Mouse (Mus musculus) liver, embryonic 16.5 days (tissue): ENCODE results near the gene Hps5. TPM values are rescaled to one million over a fixed set of nuclear protein-coding genes. Genes with fewer than 3 reads are reported as not detected.
A peak's percentile ranks its signal among the peaks of the same experiment; 100 is the strongest.

Experiments
- ATAC-seq: fragments of 200-750 bp; cut with Nextera tagmentation; 2 replicates; pipeline ENCODE4 v1.8.0; 2017; ENCODE audit warnings: low read depth, mild to moderate bottlenecking, moderate number of reproducible peaks, moderate library complexity
- H3K27ac ChIP-seq: fragments of 300-500 bp; sonication (generic); 2 replicates; pipeline ENCODE4 v1.5.1; 2014; ENCODE audit warnings: mild to moderate bottlenecking, low read length
- H3K27me3 ChIP-seq: fragments of 300-500 bp; sonication (generic); 2 replicates; pipeline ENCODE4 v1.6.1; 2014; ENCODE audit warnings: low read depth, low read length, mixed read lengths; ENCODE audit not compliant: control insufficient read depth, insufficient read depth
- H3K36me3 ChIP-seq: fragments of 300-500 bp; sonication (generic); 2 replicates; pipeline ENCODE4 v1.6.1; 2014; ENCODE audit warnings: mild to moderate bottlenecking; ENCODE audit not compliant: control insufficient read depth, insufficient read depth
- H3K4me1 ChIP-seq: fragments of 300-500 bp; sonication (generic); 2 replicates; pipeline ENCODE4 v1.6.1; 2014; ENCODE audit warnings: low read depth, low read length, mixed read lengths; ENCODE audit not compliant: control insufficient read depth
- H3K4me2 ChIP-seq: fragments of 300-500 bp; sonication (generic); 2 replicates; pipeline ENCODE4 v1.6.1; 2014; ENCODE audit warnings: low read depth, low read length, mixed read lengths
- H3K4me3 ChIP-seq: fragments of 300-500 bp; sonication (generic); 2 replicates; pipeline ENCODE4 v1.5.1; 2014; ENCODE audit warnings: low read depth, mild to moderate bottlenecking, low read length
- H3K9ac ChIP-seq: fragments of 300-500 bp; sonication (generic); 2 replicates; pipeline ENCODE4 v1.6.1; 2014; ENCODE audit warnings: low read depth, low read length
- H3K9me3 ChIP-seq: fragments of 300-500 bp; sonication (generic); replicated peaks from 2 replicates; pipeline ENCODE4 v1.6.1; 2016; ENCODE audit warnings: low read length; ENCODE audit not compliant: control insufficient read depth
- WGBS: fragments of 180-500 bp; shearing (Covaris S2); extraction: QIAGEN DNeasy Blood & Tissue Kit; methylation state at CpG from one replicate; pipeline ENCODE4 v1.1.7; 2014; ENCODE audit not compliant: insufficient replicate concordance; 5-methylcytosine and 5-hydroxymethylcytosine counted together
- polyA plus RNA-seq: library from polyadenylated mRNA; unstranded; fragments of >200 nt; fragmentation: Nextera tagmentation; extraction: Ambion mirVana; gene quantifications from 2 replicates; pipeline ENCODE4 v1.2.1, GENCODE M21; 2015

Hps5 gene
- 7.2 and 7.4 TPM in 2 replicates for polyA plus RNA-seq

DNA sequence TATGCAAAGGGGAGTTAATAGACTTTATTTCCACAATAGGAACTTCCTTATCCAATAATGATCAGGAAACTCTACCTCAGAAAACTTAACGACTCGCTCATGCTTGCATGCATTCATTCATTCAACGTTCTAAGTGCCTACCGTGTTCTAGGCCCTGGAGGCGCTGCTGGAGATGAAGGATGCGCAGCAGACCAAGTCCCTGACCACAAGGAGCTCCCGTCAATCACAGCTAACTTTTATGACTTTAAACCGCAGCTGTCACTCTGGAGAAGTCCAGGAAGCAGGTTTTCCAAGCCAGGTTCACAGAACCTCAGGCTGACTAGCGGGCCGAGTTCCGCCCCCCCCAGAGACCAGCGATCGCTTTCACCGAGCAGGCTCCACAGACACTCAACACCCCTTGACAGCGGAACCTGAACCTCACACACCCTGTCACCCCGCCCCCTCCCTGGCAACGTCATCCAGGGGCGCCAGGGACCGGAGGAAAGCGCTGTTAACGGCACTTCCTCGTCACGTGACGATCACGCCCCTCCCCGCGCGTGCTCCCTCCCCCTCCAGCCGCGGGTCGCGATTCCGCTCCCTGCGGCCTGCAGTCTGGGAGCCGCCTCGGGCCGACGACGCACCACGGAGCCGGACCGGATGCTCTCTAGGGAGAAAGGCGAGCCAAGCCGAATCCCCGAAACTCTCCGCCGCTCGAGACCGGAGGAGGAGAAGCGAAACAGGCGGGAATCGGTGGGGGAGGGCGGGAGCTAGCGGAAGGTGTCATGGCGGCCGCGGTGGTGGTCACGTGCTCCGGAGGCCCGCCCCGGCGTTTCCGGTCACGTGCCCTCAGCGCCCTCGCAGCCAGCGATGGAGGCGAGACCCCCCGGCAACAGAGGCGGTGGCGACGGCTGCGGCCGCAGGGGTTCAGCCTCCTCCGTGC is at the start of gene Hps5, which contains the start of gene Gtf2h1:
Gene Hps5 (minus strand): TSS at position 778 of the 919 bp plus-strand sequence.
Gene Gtf2h1 (plus strand): TSS at position 817 of the 919 bp plus-strand sequence.
- Histone ChIP-seq H3K4me1 (peaks cover 20% of the 10 kb centered on the region), H3K27me3 (no peaks in the 10 kb centered on the region), H3K36me3 (no peaks in the 10 kb centered on the region; the same call in 1 of the 2 replicates), H3K27ac (peak within 1 kb of the TSS; percentile 87), H3K4me2 (peak within 1 kb of the TSS; percentile 96), H3K4me3 (peak within 1 kb of the TSS; percentile 98), H3K9me3 (no peaks in the 10 kb centered on the region), H3K9ac (peak within 1 kb of the TSS; percentile 86)
- under 1% methylated on average over 75 of the region's 75 CpGs for WGBS
- peak; percentile 97 for ATAC-seq

DNA sequence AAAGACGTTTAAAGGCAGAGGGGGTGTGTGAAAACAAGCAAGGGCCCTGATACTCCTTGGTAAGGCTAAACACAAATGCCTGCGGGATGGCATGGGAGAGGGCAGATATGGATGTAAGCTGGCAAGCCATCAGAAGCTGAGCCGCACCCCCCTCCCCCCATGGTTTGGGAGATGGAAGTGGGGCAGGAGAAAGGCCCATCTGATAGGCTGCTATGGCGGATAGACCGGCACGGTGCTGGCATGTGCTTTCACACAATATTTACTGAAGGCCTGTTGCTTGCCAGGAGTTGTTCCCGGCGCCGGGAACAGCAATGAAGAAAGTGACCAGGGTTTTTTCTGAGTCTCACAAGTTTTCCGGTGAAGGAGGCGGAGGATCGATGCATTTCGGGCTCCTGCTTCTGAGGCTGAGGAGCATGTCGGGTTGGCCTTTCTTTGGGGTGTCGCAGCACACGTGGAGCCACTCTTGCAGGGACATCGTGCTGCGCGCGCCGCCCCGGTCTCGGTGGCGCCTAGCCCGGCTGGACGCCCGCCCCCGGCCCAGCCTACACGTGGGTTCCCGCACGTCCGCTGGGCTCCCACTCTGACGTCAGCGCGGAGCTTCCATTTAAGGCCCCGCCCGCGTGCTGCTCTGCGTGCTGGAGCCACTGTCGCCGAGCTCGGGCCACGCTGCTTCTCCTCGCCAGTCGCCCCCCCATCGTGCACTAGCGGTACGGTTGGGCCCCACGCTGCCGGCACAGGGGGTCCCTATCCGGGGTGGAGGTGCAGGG is 49.5 kb upstream of the Hps5 start:
- Histone ChIP-seq H3K4me1 (peaks cover 18% of the 10 kb centered on the region), H3K27ac (peak overlapping the region; percentile 92)
- WGBS: under 1% methylated on average over 50 of the region's 51 CpGs

DNA sequence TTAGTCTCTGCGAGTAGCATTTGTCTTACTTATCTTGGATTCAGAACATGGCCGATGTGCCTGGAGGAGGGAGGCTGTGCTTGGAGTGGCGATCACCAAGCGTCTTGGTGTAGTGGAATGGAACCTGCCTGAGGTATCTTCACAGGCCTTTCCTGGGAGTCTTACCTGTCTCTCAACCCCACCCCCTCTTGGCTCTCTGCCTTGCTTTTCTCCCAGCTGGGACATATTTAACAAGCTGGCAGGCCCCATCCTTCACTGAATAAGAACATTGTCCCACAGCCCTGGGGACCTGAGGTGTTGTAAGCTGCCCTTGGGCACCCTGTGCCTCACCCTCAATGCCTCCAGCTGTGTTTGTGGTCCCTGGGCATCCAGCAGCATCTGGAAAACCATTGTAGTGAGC is 47.7 kb upstream of the Hps5 start:
- H3K9me3 ChIP-seq: no peaks in the 10 kb centered on the region
- no peak overlapping the region for H3K4me2 ChIP-seq
- no peak overlapping the region for H3K9ac ChIP-seq
- no peak overlapping the region for H3K27ac ChIP-seq
- H3K27me3 ChIP-seq: no peaks in the 10 kb centered on the region
- WGBS: 82% methylated on average over 4 of the region's 4 CpGs
- no peaks in the 10 kb centered on the region; the same call in 1 of the 2 replicates for H3K36me3 ChIP-seq
- no peak overlapping the region for H3K4me3 ChIP-seq
- H3K4me1 ChIP-seq: peaks cover 36% of the 10 kb centered on the region
- ATAC-seq: no peak

More for the DNA sequence above, 49.5 kb upstream of the Hps5 start:
- ATAC-seq: peak; percentile 83
- peak overlapping the region; percentile 92 for H3K4me2 ChIP-seq
- no peaks in the 10 kb centered on the region for H3K9me3 ChIP-seq
- peaks cover 15% of the 10 kb centered on the region; the same call in 1 of the 2 replicates for H3K36me3 ChIP-seq
- H3K9ac ChIP-seq: peak overlapping the region; percentile 80
- H3K27me3 ChIP-seq: no peaks in the 10 kb centered on the region
- H3K4me3 ChIP-seq: peak overlapping the region; percentile 79

- no peak for ATAC-seq
- no peaks in the 10 kb centered on the region for H3K36me3 ChIP-seq
- no peak overlapping the region for H3K4me3 ChIP-seq
- H3K4me2 ChIP-seq: no peak overlapping the region
- no peak overlapping the region for H3K27ac ChIP-seq
- H3K9me3 ChIP-seq: no peaks in the 10 kb centered on the region
- peaks cover 36% of the 10 kb centered on the region for H3K4me1 ChIP-seq
- no peaks in the 10 kb centered on the region for H3K27me3 ChIP-seq
- no peak overlapping the region for H3K9ac ChIP-seq
- 44% methylated on average over 5 of the region's 5 CpGs for WGBS
Observed at GRCm38 (mm10) chr7:46842278-46842677, 46.4 kb upstream of the Hps5 start.

DNA sequence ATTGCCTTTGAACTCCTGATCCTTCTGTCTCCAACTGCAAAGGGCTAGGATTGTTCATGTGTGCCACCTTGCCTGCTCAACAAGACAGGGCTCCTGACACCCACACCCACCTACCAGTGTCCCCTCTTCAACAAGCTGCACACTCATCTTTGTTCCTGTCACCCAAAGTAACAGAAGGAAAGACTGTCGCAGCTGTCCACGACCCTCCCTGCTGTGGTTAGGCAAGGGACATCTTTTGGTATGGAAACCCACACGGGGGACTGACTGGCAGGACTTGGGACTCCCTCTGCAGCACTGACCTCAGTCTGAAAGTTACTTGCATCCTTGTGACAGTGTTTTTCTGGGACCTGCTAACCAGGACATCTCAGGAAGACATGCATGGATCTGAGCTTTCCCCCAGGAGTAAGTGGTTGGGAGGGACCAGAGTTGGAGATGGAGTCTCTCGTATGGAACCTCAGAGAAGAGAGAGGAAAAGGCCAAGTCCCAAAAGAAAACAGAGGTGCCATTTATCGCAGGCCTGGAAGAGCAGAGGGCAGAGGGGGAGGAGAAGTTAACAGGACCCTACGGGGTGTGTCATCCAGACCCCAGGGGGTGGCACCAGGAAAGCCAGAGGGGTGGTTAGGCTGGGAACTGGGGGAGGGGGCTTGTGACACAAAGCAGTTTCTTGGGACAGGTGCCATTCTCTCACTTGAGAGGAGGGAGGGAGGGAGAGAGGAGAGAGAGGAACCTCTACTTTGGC is 45.1 kb upstream of the Hps5 start, which contains the start of gene Ldha:
Gene Ldha (plus strand): TSS at position 689 of the 739 bp plus-strand sequence.
- Histone ChIP-seq H3K36me3 (no peaks in the 10 kb centered on the region), H3K4me1 (peaks cover 32% of the 10 kb centered on the region), H3K27ac (peak within 1 kb of the TSS; percentile 84; the same call in 1 of the 2 replicates), H3K4me2 (no peak within 1 kb of the TSS), H3K4me3 (no peak within 1 kb of the TSS), H3K9me3 (no peaks in the 10 kb centered on the region), H3K9ac (no peak within 1 kb of the TSS), H3K27me3 (no peaks in the 10 kb centered on the region)
- 39% methylated on average over 6 of the region's 6 CpGs for WGBS
- ATAC-seq: no peak

- H3K9ac ChIP-seq: no peak overlapping the region
Observed at GRCm38 (mm10) chr7:46840326-46840725, 44.5 kb upstream of the Hps5 start.

GRCm38 (mm10) chr7:46839861-46840260 is 44.0 kb upstream of the Hps5 start:
- H3K27ac ChIP-seq: peak overlapping the region; percentile 84
- no peak for ATAC-seq
- no peak overlapping the region for H3K9ac ChIP-seq
- H3K4me1 ChIP-seq: peaks cover 27% of the 10 kb centered on the region
- H3K4me3 ChIP-seq: no peak overlapping the region
- WGBS: 43% methylated on average over 5 of the region's 5 CpGs
- H3K36me3 ChIP-seq: no peaks in the 10 kb centered on the region
- H3K27me3 ChIP-seq: no peaks in the 10 kb centered on the region
- no peak overlapping the region for H3K4me2 ChIP-seq
- no peaks in the 10 kb centered on the region for H3K9me3 ChIP-seq

More at GRCm38 (mm10) chr7:46840326-46840725, 44.5 kb upstream of the Hps5 start:
- Histone ChIP-seq H3K4me2 (no peak overlapping the region), H3K9me3 (no peaks in the 10 kb centered on the region), H3K4me1 (peaks cover 31% of the 10 kb centered on the region), H3K4me3 (no peak overlapping the region), H3K36me3 (no peaks in the 10 kb centered on the region), H3K27ac (peak overlapping the region; percentile 84; the same call in 1 of the 2 replicates), H3K27me3 (no peaks in the 10 kb centered on the region)
- WGBS: 50% methylated on average over 4 of the region's 4 CpGs
- no peak for ATAC-seq

GRCm38 (mm10) chr7:46839446-46839845 is 43.6 kb upstream of the Hps5 start:
- no peak overlapping the region for H3K4me2 ChIP-seq
- H3K9me3 ChIP-seq: no peaks in the 10 kb centered on the region
- 29% methylated on average over 7 of the region's 7 CpGs for WGBS
- peak overlapping the region; percentile 25; the same call in 1 of the 2 replicates for H3K9ac ChIP-seq
- H3K36me3 ChIP-seq: no peaks in the 10 kb centered on the region
- H3K27ac ChIP-seq: peak overlapping the region; percentile 84
- peak; percentile 36; the same call in 1 of the 2 replicates for ATAC-seq
- peaks cover 23% of the 10 kb centered on the region for H3K4me1 ChIP-seq
- no peaks in the 10 kb centered on the region for H3K27me3 ChIP-seq
- no peak overlapping the region for H3K4me3 ChIP-seq
